Mouse (Mus musculus) hindbrain, embryonic 10.5 days (tissue): ENCODE data around the gene Prpf38b. TPM values are rescaled to one million over a fixed set of nuclear protein-coding genes. Genes with fewer than 3 reads are reported as not detected.
A peak's percentile ranks its signal among the peaks of the same experiment; 100 is the strongest.
"Not testable (repeated sequence)": the region's sequence is repeated elsewhere in the genome, so short reads cannot be mapped to it uniquely, and the experiment has no call there.

Experiments used
- DNase-seq: peaks from one replicate; pipeline ENCODE4 v3.0.0-alpha.2; 2017; ENCODE audit warnings: low spot score
- H3K27ac ChIP-seq: fragments of 300-500 bp; sonication (generic); 2 replicates; pipeline ENCODE4 v1.5.1; 2016; ENCODE audit warnings: mild to moderate bottlenecking, moderate library complexity
- H3K27me3 ChIP-seq: fragments of 300-500 bp; sonication (generic); 2 replicates; pipeline ENCODE4 v1.6.1; 2016; ENCODE audit warnings: mild to moderate bottlenecking; ENCODE audit not compliant: poor library complexity, insufficient read depth, severe bottlenecking
- H3K36me3 ChIP-seq: fragments of 300-500 bp; sonication (generic); 2 replicates; pipeline ENCODE4 v1.6.1; 2016; ENCODE audit warnings: mild to moderate bottlenecking, moderate library complexity
- H3K4me1 ChIP-seq: fragments of 300-500 bp; sonication (generic); replicated peaks from 2 replicates; pipeline ENCODE4 v1.6.1; 2016; ENCODE audit warnings: mild to moderate bottlenecking
- H3K4me3 ChIP-seq: fragments of 300-500 bp; sonication (generic); 2 replicates; pipeline ENCODE4 v1.5.1; 2016; ENCODE audit warnings: mild to moderate bottlenecking, moderate library complexity
- H3K9me3 ChIP-seq: fragments of 300-500 bp; sonication (generic); 2 replicates; pipeline ENCODE4 v1.6.1; 2016; ENCODE audit warnings: mild to moderate bottlenecking, moderate library complexity
- WGBS: fragments of 180-500 bp; shearing (Covaris S2); methylation state at CpG from one replicate; pipeline ENCODE4 v1.1.7; 2016; 5-methylcytosine and 5-hydroxymethylcytosine counted together
- polyA plus RNA-seq: library from polyadenylated mRNA; unstranded; fragments of >200 nt; fragmentation: Nextera tagmentation; extraction: Ambion mirVana; gene quantifications from 2 replicates; pipeline ENCODE4 v1.2.1, GENCODE M21; 2016

The Prpf38b gene
- polyA plus RNA-seq, 1 experiment from 2014 or later: 52.6 TPM

GRCm38 (mm10) chr3:108892080-108892479, 19.4 kb downstream of the Prpf38b start:
- WGBS: 78% methylated on average over 1 of the region's 1 CpGs
- H3K9me3 ChIP-seq: no peaks in the 10 kb centered on the region
- H3K36me3 ChIP-seq: no peaks in the 10 kb centered on the region
- DNase-seq: no peak
- no peak overlapping the region for H3K4me3 ChIP-seq
- peaks cover 6% of the 10 kb centered on the region for H3K4me1 ChIP-seq
- no peak overlapping the region for H3K27ac ChIP-seq
- no peaks in the 10 kb centered on the region for H3K27me3 ChIP-seq

GRCm38 (mm10) chr3:108889908-108890307, 21.6 kb downstream of the Prpf38b start, which contains the start of gene Fndc7:
Gene Fndc7, minus strand, starts transcription at chr3:108890008.
- WGBS: 87% methylated on average over 1 of the region's 1 CpGs

GRCm38 (mm10) chr3:108887618-108887975, 23.9 kb downstream of the Prpf38b start:
- WGBS: 95% methylated on average over 3 of the region's 3 CpGs
- Histone ChIP-seq H3K9me3 (no peaks in the 10 kb centered on the region), H3K4me1 (peaks cover 36% of the 10 kb centered on the region), H3K36me3 (no peaks in the 10 kb centered on the region), H3K27me3 (no peaks in the 10 kb centered on the region), H3K27ac (0 out of 2 replicates have a peak overlapping the region, but pooled peaks have one; percentile 46), H3K4me3 (no peak overlapping the region)
- DNase-seq: no peak

More at GRCm38 (mm10) chr3:108889908-108890307, 21.6 kb downstream of the Prpf38b start, which contains the start of gene Fndc7:
- H3K36me3 ChIP-seq: no peaks in the 10 kb centered on the region
- no peak within 1 kb of the TSS for H3K4me3 ChIP-seq
- no peak for DNase-seq
- no peak within 1 kb of the TSS for H3K27ac ChIP-seq
- no peaks in the 10 kb centered on the region for H3K27me3 ChIP-seq
- H3K4me1 ChIP-seq: peaks cover 27% of the 10 kb centered on the region
- no peaks in the 10 kb centered on the region for H3K9me3 ChIP-seq

DNA sequence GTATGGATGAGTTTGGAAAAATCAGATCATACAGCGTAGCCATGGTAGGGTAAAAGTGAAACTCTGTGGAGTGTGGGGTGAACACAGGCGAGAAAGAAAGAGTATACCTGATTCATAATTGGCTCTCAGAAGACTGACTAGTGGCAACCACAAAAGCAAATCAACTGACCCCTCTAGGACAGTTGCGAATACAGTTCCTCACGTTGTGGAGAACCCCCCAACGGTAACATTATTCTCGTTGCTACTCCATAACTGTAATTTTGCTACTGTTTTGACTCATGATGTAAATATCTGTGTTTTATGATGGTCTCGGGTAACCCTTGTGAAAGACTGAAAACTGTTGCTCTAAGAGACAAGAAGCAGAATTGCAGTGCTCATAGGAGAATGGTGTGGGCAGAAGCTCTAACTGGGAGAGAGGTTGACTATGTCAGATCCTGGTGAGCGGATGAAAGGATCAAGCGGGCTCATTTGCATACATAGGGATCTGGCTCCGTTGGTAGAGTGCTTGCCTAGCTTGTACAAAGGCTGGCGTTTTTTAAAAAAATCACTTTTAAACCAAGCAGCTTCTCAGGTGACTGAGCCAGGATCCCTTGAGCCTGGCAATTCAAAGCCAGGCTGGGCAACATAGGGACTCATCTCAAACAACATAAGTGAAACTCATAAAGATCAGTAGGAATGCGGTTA, 24.5 kb downstream of the Prpf38b start:
- WGBS: 63% methylated on average over 12 of the region's 12 CpGs
- Histone ChIP-seq H3K27me3 (no peaks in the 10 kb centered on the region), H3K4me3 (no peak overlapping the region), H3K36me3 (no peaks in the 10 kb centered on the region), H3K4me1 (peaks cover 36% of the 10 kb centered on the region), H3K9me3 (no peaks in the 10 kb centered on the region), H3K27ac (peak overlapping the region; percentile 86)
- DNase-seq: no peak

DNA sequence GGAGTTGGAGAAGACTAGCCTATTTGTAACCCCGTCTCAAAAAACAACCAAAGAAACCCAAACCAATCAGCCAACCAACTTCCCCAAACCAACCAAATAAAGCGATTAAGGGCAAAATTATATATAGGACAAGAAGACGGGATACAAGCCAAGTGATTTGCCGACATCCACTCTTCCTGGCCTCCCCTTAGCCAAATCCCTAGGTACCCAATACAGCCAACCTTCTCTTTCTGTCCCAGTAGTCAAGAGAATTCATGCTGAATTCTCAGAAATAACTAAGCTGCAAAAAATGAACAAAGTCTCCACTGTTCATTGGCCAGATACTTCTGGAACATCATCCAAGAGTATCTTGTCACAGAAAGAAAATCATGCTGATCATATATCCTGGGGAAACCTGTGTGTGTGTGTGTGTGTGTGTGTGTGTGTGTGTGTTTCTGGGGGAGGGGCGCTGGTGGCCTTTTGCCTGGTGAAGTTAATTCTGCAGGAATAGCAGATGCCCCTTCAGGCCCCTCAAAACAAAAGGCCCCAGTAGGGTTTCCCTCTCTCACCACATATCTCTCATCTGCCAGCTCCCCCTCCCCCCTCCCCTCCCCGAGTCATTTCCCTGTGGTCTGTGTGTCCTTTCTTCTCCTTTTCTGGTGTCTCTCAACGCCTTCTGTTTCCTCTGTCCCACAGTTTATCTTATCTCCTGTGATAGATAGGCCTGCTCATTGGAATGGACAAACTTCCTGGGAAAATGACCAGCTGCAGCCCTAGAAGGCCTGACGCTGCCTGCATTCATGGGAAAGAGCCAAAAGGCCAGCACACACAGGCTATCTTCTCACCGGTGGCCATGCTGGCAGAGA, 25.6 kb downstream of the Prpf38b start:
- DNase-seq: peak; percentile 60
- Histone ChIP-seq H3K4me3 (no peak overlapping the region), H3K9me3 (no peaks in the 10 kb centered on the region), H3K4me1 (peaks cover 47% of the 10 kb centered on the region), H3K27me3 (no peaks in the 10 kb centered on the region), H3K36me3 (no peaks in the 10 kb centered on the region), H3K27ac (peak overlapping the region; percentile 86)
- WGBS: 47% methylated on average over 9 of the region's 9 CpGs

DNA sequence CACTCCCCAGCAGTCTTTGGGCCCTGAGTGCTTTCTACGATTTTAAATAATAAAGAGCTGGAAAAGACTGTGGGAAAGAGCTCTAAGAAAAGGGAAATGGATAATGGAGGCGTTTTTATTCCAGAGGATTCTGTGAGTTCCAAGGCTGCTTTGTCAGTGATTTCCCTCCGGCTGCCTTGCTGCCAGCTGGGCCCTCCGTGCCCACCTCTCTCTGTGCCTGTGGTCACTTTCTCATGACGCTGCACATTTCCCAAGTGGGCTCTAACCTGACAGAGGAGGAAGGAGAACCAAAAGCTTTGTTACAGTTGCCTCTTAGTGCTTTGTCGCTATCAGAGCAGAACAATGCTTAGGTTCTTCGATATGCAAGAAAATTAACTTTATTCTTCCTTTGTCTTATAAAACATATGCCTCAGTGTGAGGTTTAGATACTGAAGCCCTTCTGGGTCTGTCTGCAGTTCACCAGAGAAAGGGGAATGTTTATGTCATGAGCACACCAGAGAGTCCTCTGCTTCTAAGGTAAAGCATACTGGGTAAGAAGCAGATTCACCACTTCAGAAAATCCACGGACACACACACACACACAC, 26.7 kb downstream of the Prpf38b start:
- Histone ChIP-seq H3K27me3 (no peaks in the 10 kb centered on the region), H3K4me1 (peaks cover 56% of the 10 kb centered on the region), H3K27ac (peak overlapping the region; percentile 86), H3K4me3 (no peak overlapping the region), H3K36me3 (no peaks in the 10 kb centered on the region), H3K9me3 (no peaks in the 10 kb centered on the region)
- no peak for DNase-seq
- 58% methylated on average over 8 of the region's 8 CpGs for WGBS

DNA sequence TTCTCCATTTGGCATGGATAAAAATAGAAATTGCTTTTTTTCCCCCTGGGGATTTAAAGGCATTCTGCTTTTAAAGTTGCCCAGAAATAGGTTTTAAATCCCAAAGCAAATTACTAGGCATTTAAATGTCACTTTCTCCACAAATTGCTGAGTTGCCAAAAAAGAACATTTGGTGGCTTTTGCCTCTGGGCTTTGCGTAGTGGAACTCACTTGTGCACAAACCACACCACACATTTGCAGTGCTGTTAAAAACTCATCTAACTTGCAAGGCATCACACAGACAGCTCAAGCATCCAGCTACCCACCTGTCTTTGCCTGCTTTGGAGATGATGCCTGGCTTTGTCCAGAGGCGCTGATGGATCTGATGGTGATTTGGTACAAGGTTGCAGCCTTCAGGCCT, 28.5 kb downstream of the Prpf38b start:
- no peaks in the 10 kb centered on the region for H3K27me3 ChIP-seq
- H3K4me1 ChIP-seq: peaks cover 67% of the 10 kb centered on the region
- H3K27ac ChIP-seq: no peak overlapping the region
- no peaks in the 10 kb centered on the region for H3K36me3 ChIP-seq
- H3K4me3 ChIP-seq: no peak overlapping the region
- no peaks in the 10 kb centered on the region for H3K9me3 ChIP-seq
- WGBS: 88% methylated on average over 2 of the region's 2 CpGs
- no peak for DNase-seq

DNA sequence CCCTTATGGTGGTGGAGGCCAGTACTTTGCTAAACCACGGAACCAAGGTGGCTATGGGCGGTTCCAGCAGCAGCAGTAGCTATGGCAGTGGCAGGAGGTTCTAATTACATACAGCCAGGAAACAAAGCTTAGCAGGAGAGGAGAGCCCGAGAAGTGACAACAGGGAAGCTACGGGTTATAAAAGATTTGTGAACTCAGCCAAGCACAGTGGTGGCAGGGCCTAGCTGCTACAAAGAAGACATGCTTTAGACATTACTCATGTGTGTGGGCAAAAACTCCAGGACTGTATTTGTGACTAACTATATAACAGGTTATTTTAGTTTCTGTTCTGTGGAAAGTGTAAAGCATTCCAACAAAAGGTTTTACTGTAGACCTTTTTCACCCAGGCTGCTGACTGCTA, 29.7 kb downstream of the Prpf38b start:
- not testable (repeated sequence) for H3K36me3 ChIP-seq, H3K9me3 ChIP-seq, H3K27me3 ChIP-seq, DNase-seq, H3K4me3 ChIP-seq
- H3K27ac ChIP-seq: peak overlapping the region; percentile 35; the same call in 1 of the 2 replicates
- H3K4me1 ChIP-seq: peaks cover 60% of the 10 kb centered on the region
- 19% methylated on average over 4 of the region's 4 CpGs for WGBS

- Histone ChIP-seq H3K27me3 (no peaks in the 10 kb centered on the region), H3K4me3 (no peak overlapping the region), H3K27ac (peak overlapping the region; percentile 0; the same call in 1 of the 2 replicates), H3K4me1 (peaks cover 49% of the 10 kb centered on the region), H3K9me3 (no peaks in the 10 kb centered on the region), H3K36me3 (no peaks in the 10 kb centered on the region)
- 67% methylated on average over 28 of the region's 28 CpGs for WGBS
- DNase-seq: peak; percentile 21
Observed at GRCm38 (mm10) chr3:108880544-108881507, 30.7 kb downstream of the Prpf38b start.

- H3K9me3 ChIP-seq: no peaks in the 10 kb centered on the region
- H3K27me3 ChIP-seq: no peaks in the 10 kb centered on the region
- H3K4me1 ChIP-seq: peaks cover 41% of the 10 kb centered on the region
- no peak for DNase-seq
- H3K27ac ChIP-seq: no peak overlapping the region
- H3K4me3 ChIP-seq: no peak overlapping the region
- 67% methylated on average over 5 of the region's 5 CpGs for whole genome bisulfite sequencing
- H3K36me3 ChIP-seq: no peaks in the 10 kb centered on the region
Observed at GRCm38 (mm10) chr3:108879836-108880435, 31.6 kb downstream of the Prpf38b start.

DNA sequence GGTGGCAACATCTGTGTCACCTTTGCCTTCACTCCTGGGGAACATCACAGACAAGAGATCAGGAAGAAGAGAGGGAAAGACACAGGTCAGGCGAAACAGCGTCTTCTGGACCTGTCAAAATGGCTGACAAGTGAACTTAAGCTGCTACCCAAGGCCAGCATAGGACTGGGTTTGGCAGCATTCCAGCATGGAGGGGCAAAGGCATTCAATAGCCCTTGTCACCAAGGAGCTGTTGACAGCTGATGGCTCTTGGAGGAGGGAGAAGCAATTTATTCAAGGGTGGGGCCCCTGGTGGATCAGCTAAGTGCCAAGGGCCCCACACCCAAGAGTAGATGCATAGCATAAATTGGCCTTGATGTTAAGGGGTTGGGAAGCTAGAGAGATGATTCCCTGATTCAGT, 32.4 kb downstream of the Prpf38b start:
- H3K9me3 ChIP-seq: no peaks in the 10 kb centered on the region
- H3K36me3 ChIP-seq: no peaks in the 10 kb centered on the region
- peaks cover 45% of the 10 kb centered on the region for H3K4me1 ChIP-seq
- no peaks in the 10 kb centered on the region for H3K27me3 ChIP-seq
- no peak overlapping the region for H3K4me3 ChIP-seq
- WGBS: 83% methylated on average over 2 of the region's 2 CpGs
- H3K27ac ChIP-seq: no peak overlapping the region
- no peak for DNase-seq

- H3K9me3 ChIP-seq: no peaks in the 10 kb centered on the region
- 84% methylated on average over 6 of the region's 6 CpGs for WGBS
- no peaks in the 10 kb centered on the region for H3K27me3 ChIP-seq
Observed at GRCm38 (mm10) chr3:108870631-108871030, 40.9 kb downstream of the Prpf38b start.

More at GRCm38 (mm10) chr3:108870631-108871030, 40.9 kb downstream of the Prpf38b start:
- H3K36me3 ChIP-seq: no peaks in the 10 kb centered on the region
- peaks cover 15% of the 10 kb centered on the region for H3K4me1 ChIP-seq
- H3K4me3 ChIP-seq: no peak overlapping the region
- DNase-seq: no peak
- no peak overlapping the region for H3K27ac ChIP-seq
